Mouse (Mus musculus) spleen, adult 2 months (tissue): ENCODE results near the gene Nme1. TPM values are rescaled to one million over a fixed set of nuclear protein-coding genes. Genes with fewer than 3 reads are reported as not detected.
"Not testable (repeated sequence)": the region's sequence is repeated elsewhere in the genome, so short reads cannot be mapped to it uniquely, and the experiment has no call there.

ENCODE experiments used
- DNase-seq, 2 experiments: peaks; one replicate each; pipeline versions ENCODE4 v3.0.0 to v3.0.0-alpha.2; 2012 to 2021; ENCODE audit warnings: low spot score in 2 of 2, low read depth in 1 of 2
- H3K27ac ChIP-seq: fragments of 200-500 bp; 2 replicates; pipeline ENCODE4 v1.5.1; 2012; ENCODE audit warnings: low read length, inconsistent platforms; ENCODE audit not compliant: insufficient read depth
- H3K27me3 ChIP-seq: fragments of 200-500 bp; 2 replicates; pipeline ENCODE4 v1.6.1; 2012; ENCODE audit warnings: mild to moderate bottlenecking, moderate library complexity, low read length, inconsistent platforms; ENCODE audit not compliant: control insufficient read depth, insufficient read depth
- H3K36me3 ChIP-seq: fragments of 200-500 bp; 2 replicates; pipeline ENCODE4 v1.6.1; 2012; ENCODE audit warnings: mild to moderate bottlenecking, low read length, inconsistent platforms; ENCODE audit not compliant: control insufficient read depth, insufficient read depth
- H3K4me1 ChIP-seq: fragments of 200-500 bp; 2 replicates; pipeline ENCODE4 v1.6.1; 2011; ENCODE audit warnings: inconsistent platforms; ENCODE audit not compliant: control insufficient read depth, insufficient read depth, insufficient read length
- H3K4me3 ChIP-seq: fragments of 200-500 bp; 2 replicates; pipeline ENCODE4 v1.5.1; 2011; ENCODE audit warnings: mild to moderate bottlenecking, inconsistent platforms; ENCODE audit not compliant: insufficient read depth, insufficient read length; ENCODE audit errors: extremely low read depth
- CTCF ChIP-seq: fragments of 200-500 bp; IDR thresholded peaks from 2 replicates; pipeline ENCODE4 v1.5.1; 2011; ENCODE audit warnings: mild to moderate bottlenecking, inconsistent platforms; ENCODE audit not compliant: insufficient read depth, insufficient read length, insufficient replicate concordance; ENCODE audit errors: extremely low read depth
- POLR2A ChIP-seq: fragments of 200-500 bp; IDR thresholded peaks from 2 replicates; pipeline ENCODE4 v1.6.1; 2011; ENCODE audit warnings: low read depth, low read length, inconsistent platforms
- WGBS: fragments of 180-500 bp; shearing (Covaris S2); methylation state at CpG from one replicate; pipeline ENCODE4 v1.1.7; 2018; 5-methylcytosine and 5-hydroxymethylcytosine counted together
- polyA plus RNA-seq: library from polyadenylated mRNA; depleted of rRNA; stranded (reverse); fragments of >200 nt; gene quantifications from 2 replicates; pipeline ENCODE4 v1.2.3, GENCODE M21; 2012

Gene Nme1
- polyA plus RNA-seq, 1 experiment = 81.9 TPM

GRCm38 (mm10) chr11:93954738-93955255 lies 13.5 kb downstream of the Nme1 start:
- H3K4me3 ChIP-seq = peak overlapping the region; percentile 93
- H3K4me1 ChIP-seq = peaks cover 13% of the 10 kb centered on the region; the same call in 1 of the 2 replicates
- DNase-seq = no peak
- WGBS = 40% methylated on average over 13 of the region's 13 CpGs
- TF ChIP-seq CTCF (no peak), POLR2A (no peak)
- H3K27me3 ChIP-seq = no peaks in the 10 kb centered on the region
- peaks cover 13% of the 10 kb centered on the region for H3K36me3 ChIP-seq
- H3K27ac ChIP-seq = peak overlapping the region; percentile 94; the same call in 1 of the 2 replicates

GRCm38 (mm10) chr11:93952376-93952775 lies 15.9 kb downstream of the Nme1 start:
- 87% methylated on average over 5 of the region's 5 CpGs for WGBS
- Histone ChIP-seq H3K4me1 (peaks cover 13% of the 10 kb centered on the region; the same call in 1 of the 2 replicates), H3K27ac (no peak overlapping the region), H3K4me3 (no peak overlapping the region), H3K27me3 (no peaks in the 10 kb centered on the region), H3K36me3 (peaks cover 11% of the 10 kb centered on the region)
- no peak for DNase-seq
- no peak for TF ChIP-seq POLR2A
- no peak for TF ChIP-seq CTCF

GRCm38 (mm10) chr11:93950045-93950444 lies 18.3 kb downstream of the Nme1 start:
- Histone ChIP-seq H3K27me3 (no peaks in the 10 kb centered on the region), H3K36me3 (peaks cover 13% of the 10 kb centered on the region), H3K4me3 (no peak overlapping the region), H3K27ac (no peak overlapping the region), H3K4me1 (peaks cover 6% of the 10 kb centered on the region; the same call in 1 of the 2 replicates)
- WGBS = 95% methylated on average over 1 of the region's 1 CpGs
- TF ChIP-seq CTCF (no peak), POLR2A (no peak)
- no peak for DNase-seq

DNA sequence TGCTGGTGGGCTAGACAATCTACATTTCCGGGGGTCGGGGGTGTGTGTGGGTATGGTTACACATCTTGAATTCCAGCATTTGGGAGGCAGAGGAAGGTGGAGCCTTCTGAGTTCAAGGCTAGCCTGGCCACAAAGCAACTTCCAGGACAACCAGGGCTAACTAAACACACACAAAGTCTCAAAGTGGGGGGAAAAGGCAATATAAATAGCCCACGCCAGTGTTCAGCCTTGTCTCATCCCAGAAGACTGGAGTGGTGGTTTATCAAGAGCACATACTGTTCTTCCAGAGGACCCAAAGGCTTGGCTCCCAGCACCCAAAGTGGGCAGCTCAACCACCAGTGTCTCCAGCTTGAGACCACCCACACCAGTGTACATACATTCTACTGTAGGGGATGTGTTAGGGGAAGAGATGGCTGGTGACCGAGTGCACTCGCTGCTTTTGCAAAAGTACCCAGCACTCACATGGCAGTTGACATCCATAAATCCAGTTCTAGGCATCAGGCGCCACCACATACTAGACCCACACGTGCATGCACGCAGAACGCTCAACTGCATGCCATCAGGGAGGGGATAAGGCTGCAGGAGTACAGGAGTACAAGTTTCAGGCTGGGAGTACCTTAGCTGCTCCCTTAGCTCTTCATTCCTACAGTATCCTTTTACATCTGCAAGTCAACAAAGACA lies 19.3 kb downstream of the Nme1 start:
- 89% methylated on average over 9 of the region's 9 CpGs for WGBS
- Histone ChIP-seq H3K36me3 (peaks cover 15% of the 10 kb centered on the region), H3K27me3 (no peaks in the 10 kb centered on the region), H3K4me3 (no peak overlapping the region), H3K27ac (no peak overlapping the region), H3K4me1 (no peaks in the 10 kb centered on the region; the same call in 1 of the 2 replicates)
- DNase-seq = no peak
- TF ChIP-seq POLR2A = no peak
- no peak for TF ChIP-seq CTCF

DNA sequence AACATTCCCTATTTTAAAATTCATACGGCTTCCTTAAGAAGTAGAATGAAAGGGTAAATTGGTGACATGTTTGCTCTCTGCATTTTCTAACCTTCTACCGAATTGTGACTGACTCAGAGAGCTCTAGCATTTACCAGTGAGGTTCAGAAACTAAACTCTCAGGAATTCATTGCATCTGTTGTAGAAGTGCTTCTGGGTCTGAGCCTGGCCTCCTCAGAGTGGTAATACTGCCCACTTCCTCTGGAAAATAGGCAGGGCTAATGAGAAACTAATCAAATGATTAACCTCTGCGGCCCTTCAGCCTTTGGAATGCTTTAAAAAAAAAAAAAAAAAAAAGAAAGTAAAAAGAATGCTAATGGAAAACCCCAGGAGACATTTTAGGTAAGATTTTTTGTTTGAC lies 23.3 kb downstream of the Nme1 start:
- H3K4me1 ChIP-seq = peaks cover 2% of the 10 kb centered on the region; the same call in 1 of the 2 replicates
- no peak overlapping the region for H3K4me3 ChIP-seq
- no peaks in the 10 kb centered on the region for H3K27me3 ChIP-seq
- no peak for TF ChIP-seq POLR2A
- 91% methylated on average over 3 of the region's 3 CpGs for WGBS
- H3K27ac ChIP-seq = no peak overlapping the region
- no peak for DNase-seq
- peaks cover 5% of the 10 kb centered on the region; the same call in 1 of the 2 replicates for H3K36me3 ChIP-seq

GRCm38 (mm10) chr11:93940906-93941305 lies 27.4 kb downstream of the Nme1 start:
- Histone ChIP-seq H3K4me3 (no peak overlapping the region), H3K27me3 (no peaks in the 10 kb centered on the region), H3K4me1 (peaks cover 2% of the 10 kb centered on the region; the same call in 1 of the 2 replicates), H3K27ac (no peak overlapping the region), H3K36me3 (peaks cover 7% of the 10 kb centered on the region; the same call in 1 of the 2 replicates)
- DNase-seq = peak; percentile 22 to 28
- TF ChIP-seq CTCF = no peak
- no peak for TF ChIP-seq POLR2A
- WGBS = 13% methylated on average over 2 of the region's 2 CpGs

DNA sequence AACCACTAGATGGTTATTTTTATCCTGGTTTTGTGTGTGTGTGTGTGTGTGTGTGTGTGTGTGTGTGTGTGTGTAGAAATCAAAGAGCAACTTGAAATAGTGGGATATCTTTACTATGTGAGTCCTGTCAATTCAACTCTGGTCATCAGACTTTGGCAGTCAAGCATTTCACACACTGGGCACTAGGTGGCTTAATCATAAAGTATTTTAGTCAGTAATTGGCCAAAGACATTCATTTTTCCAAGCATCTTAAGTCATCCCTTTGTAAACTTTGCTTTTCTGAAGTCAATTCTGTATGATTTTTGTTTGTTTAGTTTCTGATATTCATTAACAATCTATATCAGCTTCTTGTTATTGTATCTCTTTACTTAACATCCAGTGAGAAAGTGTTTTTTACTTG lies 39.2 kb downstream of the Nme1 start:
- H3K4me3 ChIP-seq = no peak overlapping the region
- TF ChIP-seq CTCF (no peak), POLR2A (no peak)
- no peaks in the 10 kb centered on the region for H3K4me1 ChIP-seq
- H3K27ac ChIP-seq = no peak overlapping the region
- no peak for DNase-seq
- no peaks in the 10 kb centered on the region for H3K27me3 ChIP-seq
- peaks cover 19% of the 10 kb centered on the region for H3K36me3 ChIP-seq

- H3K4me3 ChIP-seq, H3K27me3 ChIP-seq, H3K4me1 ChIP-seq, H3K27ac ChIP-seq, DNase-seq: not testable (repeated sequence)
- 99% methylated on average over 2 of the region's 2 CpGs for WGBS
- peaks cover 20% of the 10 kb centered on the region for H3K36me3 ChIP-seq
These were observed 53.3 kb downstream of the Nme1 start for GRCm38 (mm10) chr11:93915019-93915418.
